Mouse (Mus musculus) liver, postnatal 0 days (tissue): Measurements from ENCODE around the gene Wfdc13.

Experiments used
- CTCF ChIP-seq: sonication (generic); IDR thresholded peaks from 2 replicates; pipeline ENCODE4 v1.5.1; 2016; ENCODE audit warnings: antibody characterized with exemption, low read depth
- EP300 ChIP-seq: IDR thresholded peaks from 2 replicates; pipeline ENCODE4 v1.6.1; 2016; ENCODE audit warnings: antibody characterized with exemption, low read depth, mild to moderate bottlenecking

GRCm38 (mm10) chr2:164641129-164641528 is 43.8 kb upstream of the Wfdc13 start:
- TF ChIP-seq EP300 (no peak), CTCF (no peak)
